Mouse (Mus musculus) layer of hippocampus, adult 2 months (tissue): ENCODE data around the gene Map4k2. TPM values are rescaled to one million over a fixed set of nuclear protein-coding genes. Genes with fewer than 3 reads are reported as not detected.

ENCODE experiments used
- DNase-seq, 2 experiments: peaks; one replicate each; pipeline ENCODE4 v3.0.0; 2022; ENCODE audit warnings: low spot score in 2 of 2
- H3K27ac ChIP-seq: fragments of 200-600 bp; 2 replicates; pipeline ENCODE4 v1.8.1; 2022
- H3K4me3 ChIP-seq: fragments of 200-600 bp; 2 replicates; pipeline ENCODE4 v1.8.1; 2022; ENCODE audit warnings: mild to moderate bottlenecking
- CTCF ChIP-seq: fragments of 200-600 bp; conservative IDR thresholded peaks from 2 replicates; pipeline ENCODE4 v1.8.1; 2022; ENCODE audit warnings: antibody characterized with exemption, mild to moderate bottlenecking, moderate library complexity
- total RNA-seq, 2 experiments: library from RNA; stranded (reverse); gene quantifications; 2 replicates each; pipeline ENCODE4 v1.2.3; 2021

Map4k2 gene
- total RNA-seq, 2 experiments from 2014 or later = 81.9 to 105 TPM

GRCm38 (mm10) chr19:6339890-6340504 is 938 bp upstream of the Map4k2 start:
- no peak for DNase-seq
- peak; percentile 46 for TF ChIP-seq CTCF
- peak overlapping the region; percentile 81 for H3K4me3 ChIP-seq
- H3K27ac ChIP-seq = peak overlapping the region; percentile 79

- no peak for TF ChIP-seq CTCF
- peak overlapping the region; percentile 84 for H3K27ac ChIP-seq
- H3K4me3 ChIP-seq = peak overlapping the region; percentile 81
- no peak for DNase-seq
Measured at GRCm38 (mm10) chr19:6341453-6342077, 630 bp downstream of the Map4k2 start.

DNA sequence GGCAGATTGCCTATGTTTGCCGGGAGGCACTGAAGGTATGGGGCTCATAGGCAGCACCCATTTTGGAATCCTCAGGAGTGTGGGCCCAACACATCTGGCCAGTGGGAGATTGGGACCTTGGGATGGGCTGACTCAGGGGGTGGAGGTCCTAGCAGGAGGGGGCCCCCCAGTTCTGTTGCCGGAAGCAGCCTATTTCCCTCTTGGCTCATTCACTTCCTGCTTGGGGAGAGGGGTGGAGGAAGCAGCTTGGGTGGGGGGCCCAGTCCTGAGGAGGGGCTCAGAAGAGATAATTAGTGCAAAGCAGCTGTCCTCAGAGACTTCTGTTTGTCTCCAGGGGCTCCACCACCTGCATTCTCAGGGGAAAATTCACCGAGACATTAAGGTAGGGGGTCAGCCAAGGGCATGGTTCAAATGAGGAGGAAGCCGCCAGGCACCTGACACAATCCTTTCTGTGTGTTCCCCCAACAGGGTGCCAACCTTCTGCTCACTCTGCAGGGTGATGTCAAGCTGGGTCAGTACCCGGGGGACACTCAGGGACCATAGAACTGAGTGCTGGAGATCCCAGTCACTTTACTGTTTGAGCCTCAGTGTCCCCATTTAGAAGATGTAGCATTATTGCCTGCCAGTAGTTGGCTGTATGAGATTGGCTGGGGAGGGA is 1.5 kb downstream of the Map4k2 start:
- no peak for DNase-seq
- TF ChIP-seq CTCF = no peak
- peak overlapping the region; percentile 81 for H3K4me3 ChIP-seq
- H3K27ac ChIP-seq = peak overlapping the region; percentile 84

GRCm38 (mm10) chr19:6343066-6343925 is 2.4 kb downstream of the Map4k2 start:
- no peak overlapping the region for H3K27ac ChIP-seq
- no peak for DNase-seq
- TF ChIP-seq CTCF = no peak; the same call in none of the 2 replicates
- no peak overlapping the region for H3K4me3 ChIP-seq

DNA sequence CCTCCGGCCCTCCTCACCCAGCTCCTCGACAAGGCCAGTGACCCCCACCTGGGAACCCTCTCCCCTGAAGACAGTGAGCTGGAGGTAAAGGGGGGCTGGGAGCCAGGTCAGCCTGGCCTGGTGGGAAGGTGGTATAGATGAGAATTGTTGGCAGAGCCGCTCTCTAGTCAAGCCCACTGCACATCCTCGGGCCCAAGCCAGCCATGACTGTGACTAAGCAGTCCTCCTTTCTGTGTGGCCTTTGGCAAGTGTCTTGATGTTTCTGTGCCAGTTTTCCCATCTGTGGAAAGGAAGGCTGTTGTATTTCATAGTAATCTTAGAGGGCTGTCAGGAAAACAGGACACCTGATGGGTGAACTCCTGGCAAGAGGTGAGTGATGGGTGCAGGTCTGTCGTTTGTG is 3.1 kb downstream of the Map4k2 start:
- H3K27ac ChIP-seq = no peak overlapping the region
- no peak for TF ChIP-seq CTCF

GRCm38 (mm10) chr19:6346023-6346422 is 5.1 kb downstream of the Map4k2 start:
- TF ChIP-seq CTCF = no peak
- DNase-seq = no peak
- no peak overlapping the region for H3K4me3 ChIP-seq
- no peak overlapping the region for H3K27ac ChIP-seq

More for the DNA sequence above, 3.1 kb downstream of the Map4k2 start:
- DNase-seq = no peak
- no peak overlapping the region for H3K4me3 ChIP-seq

GRCm38 (mm10) chr19:6346661-6347060 is 5.7 kb downstream of the Map4k2 start:
- no peak for TF ChIP-seq CTCF
- no peak overlapping the region for H3K27ac ChIP-seq
- no peak overlapping the region for H3K4me3 ChIP-seq
- no peak for DNase-seq

DNA sequence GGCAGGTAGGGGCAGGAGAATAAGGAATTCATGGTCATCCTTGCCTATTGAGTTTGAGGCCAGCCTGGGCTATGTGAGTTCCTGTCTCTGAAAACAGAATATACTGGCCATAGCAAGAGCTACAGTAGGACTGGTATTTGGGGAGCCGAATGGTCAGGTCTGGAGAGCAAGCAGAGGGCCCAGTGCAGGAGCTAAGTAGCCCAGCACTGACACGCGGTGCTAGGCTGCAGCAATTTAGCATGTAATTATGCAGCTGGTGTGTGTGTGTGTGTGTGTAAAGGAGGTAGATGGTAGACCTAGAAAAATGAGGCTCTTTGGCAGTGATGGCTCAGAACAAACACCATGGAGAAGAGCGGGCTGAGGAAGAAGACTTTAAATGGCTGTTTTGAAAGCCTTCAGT is 6.7 kb downstream of the Map4k2 start:
- no peak for DNase-seq
- no peak for TF ChIP-seq CTCF

DNA sequence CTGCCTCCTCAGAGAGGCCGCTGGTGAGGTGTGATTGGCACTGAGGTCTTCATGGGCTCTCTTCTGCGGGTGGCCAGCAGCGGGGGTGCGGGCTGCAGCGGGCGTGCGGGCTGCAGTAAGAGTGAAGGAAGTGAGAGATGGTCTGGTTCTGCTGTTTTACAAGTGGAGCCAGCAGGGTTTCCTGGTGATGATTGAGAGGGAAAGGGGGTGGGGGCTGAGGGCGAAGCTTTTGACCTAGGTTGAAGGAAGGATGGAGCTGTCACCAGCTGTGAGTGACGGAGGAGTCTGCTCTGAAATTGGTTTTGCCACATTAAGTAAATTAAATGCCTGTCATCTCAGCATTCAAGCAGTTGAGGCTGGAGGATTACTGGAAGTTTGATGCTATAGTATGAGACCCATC is 7.8 kb downstream of the Map4k2 start:
- no peak for TF ChIP-seq CTCF
- H3K27ac ChIP-seq = peak overlapping the region; percentile 36; the same call in 1 of the 2 replicates
- no peak overlapping the region for H3K4me3 ChIP-seq
- no peak for DNase-seq

More for the DNA sequence above, 6.7 kb downstream of the Map4k2 start:
- Histone ChIP-seq H3K27ac (no peak overlapping the region), H3K4me3 (no peak overlapping the region)

- DNase-seq = no peak
- no peak for TF ChIP-seq CTCF
- peak overlapping the region; percentile 40; the same call in 1 of the 2 replicates for H3K27ac ChIP-seq
- no peak overlapping the region for H3K4me3 ChIP-seq
Measured at GRCm38 (mm10) chr19:6349215-6349983, 8.5 kb downstream of the Map4k2 start.

GRCm38 (mm10) chr19:6351431-6352106 is 10.6 kb downstream of the Map4k2 start:
- Histone ChIP-seq H3K4me3 (no peak overlapping the region), H3K27ac (no peak overlapping the region)
- no peak for TF ChIP-seq CTCF
- no peak for DNase-seq

DNA sequence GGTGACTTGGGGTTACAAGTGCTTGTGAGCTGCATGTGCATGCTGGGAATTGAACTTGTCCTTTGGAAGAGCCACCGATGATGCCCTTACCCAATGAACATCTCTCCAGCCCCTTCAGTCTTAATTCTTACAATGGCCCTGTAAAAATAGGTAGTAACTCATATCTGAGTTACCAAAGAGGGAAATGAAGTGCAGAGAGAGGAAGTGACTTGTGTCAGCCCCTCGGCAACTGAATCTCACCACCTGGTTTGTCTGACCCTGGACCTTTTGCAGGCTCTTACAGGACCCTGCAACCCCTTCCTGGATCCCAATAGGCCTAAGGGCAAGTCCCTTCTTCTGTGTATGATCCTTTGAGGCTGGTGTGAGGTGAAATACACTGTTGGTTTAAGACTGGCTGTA is 11.2 kb downstream of the Map4k2 start:
- Histone ChIP-seq H3K4me3 (no peak overlapping the region), H3K27ac (no peak overlapping the region)
- TF ChIP-seq CTCF = no peak
- no peak for DNase-seq
